Mouse (Mus musculus): ENCODE measurements at regions not wholly inside any gene's neighbourhood (a gene's known extent, or its start where the extent isn't known, plus 50 kb on each side); places are given as distances from the start of the nearest gene placed in this dataset.

DNA sequence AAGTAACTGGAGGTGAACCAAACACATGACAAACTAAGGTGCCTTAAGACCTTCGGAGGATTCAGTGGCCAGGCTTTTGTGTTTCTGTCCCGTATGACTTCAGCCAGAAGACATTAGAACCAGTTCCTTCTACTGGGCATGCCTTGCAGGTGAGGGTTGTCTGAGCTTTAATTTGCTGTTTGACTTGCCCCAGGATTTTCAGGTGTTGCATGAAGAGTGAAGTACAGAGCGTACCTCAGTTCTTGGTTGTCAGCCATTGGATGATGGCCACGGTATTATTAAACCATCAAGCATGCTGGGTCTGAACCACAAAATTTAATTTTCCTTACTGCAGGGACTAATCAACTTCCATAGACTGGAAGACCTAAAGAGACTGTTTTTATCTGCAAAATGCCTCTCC, 181.5 kb upstream of the Mpdz start:
- TF ChIP-seq GATA1 (IDR thresholded peaks at IDR 0.05; ENCODE audit: borderline replicate concordance, low read length) (no peak), FLI1 (IDR thresholded peaks at IDR 0.05; ENCODE audit: low read length) (no peak)
